Mouse (Mus musculus) heart, adult 2 months (tissue): ENCODE data around the gene Zfp319. TPM values are rescaled to one million over a fixed set of nuclear protein-coding genes. Genes with fewer than 3 reads are reported as not detected.

Experiments
- DNase-seq, 2 experiments: peaks; one replicate each; pipeline ENCODE4 v3.0.0; 2021
- H3K27ac ChIP-seq: fragments of 200-600 bp; 2 replicates; pipeline ENCODE4 v1.8.1; 2022
- H3K27me3 ChIP-seq: fragments of 200-500 bp; 2 replicates; pipeline ENCODE4 v1.6.1; 2012; ENCODE audit warnings: mild to moderate bottlenecking, low read length, inconsistent platforms, mixed read lengths; ENCODE audit not compliant: control insufficient read depth, insufficient read depth
- H3K36me3 ChIP-seq: fragments of 200-500 bp; 2 replicates; pipeline ENCODE4 v1.6.1; 2012; ENCODE audit warnings: low read length, inconsistent platforms; ENCODE audit not compliant: control insufficient read depth, insufficient read depth
- H3K4me1 ChIP-seq: fragments of 200-500 bp; 2 replicates; pipeline ENCODE4 v1.6.1; 2011; ENCODE audit warnings: low read length; ENCODE audit not compliant: control insufficient read depth, insufficient read depth
- H3K4me3 ChIP-seq: fragments of 200-600 bp; 2 replicates; pipeline ENCODE4 v1.8.1; 2022
- H3K79me2 ChIP-seq: fragments of 200-500 bp; replicated peaks from 2 replicates; pipeline ENCODE4 v1.6.1; 2012; ENCODE audit warnings: mild to moderate bottlenecking, inconsistent platforms, low read length, moderate library complexity, mixed read lengths; ENCODE audit not compliant: control insufficient read depth, insufficient read depth
- H3K9ac ChIP-seq: fragments of 200-500 bp; 2 replicates; pipeline ENCODE4 v1.6.1; 2012; ENCODE audit warnings: low read depth, mild to moderate bottlenecking, control low read depth, inconsistent platforms, low read length, mixed read lengths
- CTCF ChIP-seq: fragments of 200-600 bp; IDR thresholded peaks from 2 replicates; pipeline ENCODE4 v1.8.1; 2022; ENCODE audit warnings: antibody characterized with exemption, mild to moderate bottlenecking, moderate library complexity
- EP300 ChIP-seq: fragments of 200-500 bp; IDR thresholded peaks from 2 replicates; pipeline ENCODE4 v1.6.1; 2011; ENCODE audit warnings: low read depth, low read length, control low read depth; ENCODE audit not compliant: insufficient read depth
- POLR2A ChIP-seq: fragments of 200-500 bp; IDR thresholded peaks from 2 replicates; pipeline ENCODE4 v1.6.1; 2011; ENCODE audit warnings: mild to moderate bottlenecking, low read depth, low read length, control low read depth; ENCODE audit not compliant: insufficient read depth
- WGBS: fragments of 180-500 bp; shearing (Covaris S2); methylation state at CpG from one replicate; pipeline ENCODE4 v1.1.7; 2018; 5-methylcytosine and 5-hydroxymethylcytosine counted together
- intact Hi-C: fragments of 180-260 bp; cut with DNase I; formaldehyde crosslinking; loops from one replicate; pipeline ENCODE4 v1.15.1; 2025
- polyA plus RNA-seq: library from polyadenylated mRNA; depleted of rRNA; stranded (reverse); fragments of >200 nt; gene quantifications from 2 replicates; pipeline ENCODE4 v1.2.3, GENCODE M21; 2012
- total RNA-seq, 2 experiments: library from RNA; stranded (reverse); gene quantifications; 2 replicates each; pipeline ENCODE4 v1.2.3; 2021

Gene Zfp319
- total and polyA plus RNA-seq, 3 experiments = 5.5 to 8.1 (median 7.6) TPM

GRCm38 (mm10) chr8:95332437-95333199 is 868 bp upstream of the Zfp319 start:
- intact Hi-C loops = no loop called here
- peak overlapping the region; percentile 97 for H3K27ac ChIP-seq
- peak overlapping the region; percentile 84 for H3K9ac ChIP-seq
- peaks cover 10% of the 10 kb centered on the region for H3K79me2 ChIP-seq
- peaks cover 3% of the 10 kb centered on the region; the same call in 1 of the 2 replicates for H3K4me1 ChIP-seq
- DNase-seq = no peak
- no peaks in the 10 kb centered on the region for H3K27me3 ChIP-seq
- WGBS = 18% methylated on average over 21 of the region's 21 CpGs
- TF ChIP-seq POLR2A = no peak
- TF ChIP-seq EP300 = no peak
- TF ChIP-seq CTCF = no peak
- H3K4me3 ChIP-seq = peak overlapping the region; percentile 95
- peaks cover 4% of the 10 kb centered on the region; the same call in 1 of the 2 replicates for H3K36me3 ChIP-seq

GRCm38 (mm10) chr8:95331156-95331719 is 512 bp downstream of the Zfp319 start:
- no peak for DNase-seq
- under 1% methylated on average over 38 of the region's 38 CpGs for WGBS
- H3K9ac ChIP-seq = peak overlapping the region; percentile 98
- H3K27ac ChIP-seq = peak overlapping the region; percentile 97
- no peak for TF ChIP-seq POLR2A
- no peak for TF ChIP-seq CTCF
- no peak for TF ChIP-seq EP300
- intact Hi-C loops = loop anchor here (1.0 kb wide), 1 partner anchor 76 kb away; no protein-coding TSS in a partner anchor
- H3K79me2 ChIP-seq = peaks cover 11% of the 10 kb centered on the region
- H3K4me1 ChIP-seq = peaks cover 8% of the 10 kb centered on the region
- peak overlapping the region; percentile 95 for H3K4me3 ChIP-seq
- no peaks in the 10 kb centered on the region for H3K27me3 ChIP-seq
- H3K36me3 ChIP-seq = peaks cover 4% of the 10 kb centered on the region; the same call in 1 of the 2 replicates

DNA sequence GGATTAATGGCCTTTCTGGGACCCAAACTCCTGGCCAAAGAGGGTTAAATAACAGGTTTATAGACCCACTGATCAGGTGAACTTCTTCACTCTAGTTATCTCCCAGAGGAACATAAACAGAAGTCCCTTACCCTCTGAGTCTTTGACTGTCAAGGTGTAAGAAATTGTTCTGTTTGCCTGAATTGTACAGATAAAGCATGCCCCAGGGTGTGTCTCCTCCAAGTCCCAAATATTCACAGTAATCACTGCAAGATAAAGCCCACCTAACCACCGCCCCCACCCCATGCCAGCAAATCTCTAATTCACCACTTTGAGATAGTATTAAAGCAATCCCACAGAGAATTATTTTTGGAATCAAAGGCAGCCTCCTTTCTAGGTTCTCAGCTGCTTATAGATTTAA is 1.4 kb downstream of the Zfp319 start:
- TF ChIP-seq CTCF = no peak
- no peak for TF ChIP-seq EP300
- no peak for TF ChIP-seq POLR2A
- Histone ChIP-seq H3K4me1 (peaks cover 10% of the 10 kb centered on the region), H3K9ac (no peak overlapping the region), H3K27me3 (no peaks in the 10 kb centered on the region), H3K4me3 (peak overlapping the region; percentile 95), H3K27ac (no peak overlapping the region; the same call in 1 of the 2 replicates), H3K79me2 (peaks cover 11% of the 10 kb centered on the region), H3K36me3 (peaks cover 4% of the 10 kb centered on the region; the same call in 1 of the 2 replicates)
- DNase-seq = no peak
- intact Hi-C loops = no loop called here
- 7% methylated on average over 1 of the region's 1 CpGs for WGBS

DNA sequence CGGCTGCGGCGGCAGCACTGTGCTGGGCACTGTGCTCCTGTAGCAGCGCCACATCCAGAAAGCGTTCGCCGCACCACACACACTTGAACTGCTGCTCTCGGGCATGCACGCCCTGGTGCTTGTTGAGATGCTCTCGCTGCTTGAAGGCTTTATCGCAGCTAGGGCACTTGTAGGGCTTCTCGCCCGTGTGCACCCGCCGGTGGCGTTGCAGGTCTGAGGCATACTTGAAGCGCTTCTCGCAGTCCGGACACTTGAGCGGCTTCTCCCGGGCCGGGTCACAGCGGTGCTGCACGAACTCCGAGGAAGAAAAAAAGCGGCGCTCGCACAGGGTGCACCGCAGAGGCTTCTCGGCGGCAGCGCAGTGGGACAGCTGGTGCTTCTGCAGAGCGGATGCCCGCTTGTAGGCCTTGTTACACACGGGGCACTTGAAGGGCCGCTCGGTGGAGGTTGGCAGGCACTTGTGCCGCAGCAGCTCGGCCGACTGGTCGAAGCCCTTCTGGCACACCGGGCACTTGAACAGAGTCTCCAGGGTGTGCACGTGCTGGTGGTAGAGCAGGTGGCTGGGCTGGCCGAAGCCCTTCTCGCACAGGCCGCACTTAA is 3.8 kb downstream of the Zfp319 start:
- Histone ChIP-seq H3K36me3 (peaks cover 3% of the 10 kb centered on the region; the same call in 1 of the 2 replicates), H3K4me3 (no peak overlapping the region), H3K27me3 (no peaks in the 10 kb centered on the region), H3K27ac (no peak overlapping the region), H3K79me2 (peaks cover 10% of the 10 kb centered on the region), H3K4me1 (peaks cover 15% of the 10 kb centered on the region), H3K9ac (no peak overlapping the region)
- intact Hi-C loops = no loop called here
- TF ChIP-seq EP300 (no peak), CTCF (no peak), POLR2A (no peak)
- WGBS = 88% methylated on average over 46 of the region's 46 CpGs
- no peak for DNase-seq

- no peaks in the 10 kb centered on the region for H3K36me3 ChIP-seq
- H3K4me3 ChIP-seq = no peak overlapping the region
- H3K27me3 ChIP-seq = no peaks in the 10 kb centered on the region
- TF ChIP-seq CTCF (no peak), EP300 (no peak), POLR2A (no peak)
- no peak overlapping the region for H3K9ac ChIP-seq
- H3K4me1 ChIP-seq = peaks cover 14% of the 10 kb centered on the region
- 54% methylated on average over 5 of the region's 5 CpGs for WGBS
- intact Hi-C loops = no loop called here
- no peak overlapping the region; the same call in 1 of the 2 replicates for H3K27ac ChIP-seq
- peaks cover 10% of the 10 kb centered on the region for H3K79me2 ChIP-seq
- DNase-seq = no peak
Measured at GRCm38 (mm10) chr8:95326822-95327221, 4.9 kb downstream of the Zfp319 start.
